Mouse (Mus musculus) hindbrain, embryonic 16.5 days (tissue): ENCODE results near the gene Grip1. TPM values are rescaled to one million over a fixed set of nuclear protein-coding genes. Genes with fewer than 3 reads are reported as not detected.

Source experiments
- ATAC-seq: fragments of 200-750 bp; cut with Nextera tagmentation; 2 replicates; pipeline ENCODE4 v1.8.0; 2017; ENCODE audit warnings: moderate TSS enrichment, moderate library complexity
- H3K27ac ChIP-seq: fragments of 300-500 bp; sonication (generic); 2 replicates; pipeline ENCODE4 v1.5.1; 2014; ENCODE audit warnings: low read depth, mild to moderate bottlenecking, control low read depth, low read length, moderate library complexity
- H3K27me3 ChIP-seq: fragments of 300-500 bp; sonication (generic); replicated peaks from 2 replicates; pipeline ENCODE4 v1.6.1; 2014; ENCODE audit warnings: low read length; ENCODE audit not compliant: control insufficient read depth, insufficient read depth
- H3K36me3 ChIP-seq: fragments of 300-500 bp; sonication (generic); 2 replicates; pipeline ENCODE4 v1.6.1; 2014; ENCODE audit warnings: mild to moderate bottlenecking, low read length, moderate library complexity, mixed read lengths; ENCODE audit not compliant: control insufficient read depth, insufficient read depth
- H3K4me1 ChIP-seq: fragments of 300-500 bp; sonication (generic); 2 replicates; pipeline ENCODE4 v1.6.1; 2014; ENCODE audit warnings: low read depth, low read length; ENCODE audit not compliant: control insufficient read depth, insufficient read depth
- H3K4me2 ChIP-seq: fragments of 300-500 bp; sonication (generic); 2 replicates; pipeline ENCODE4 v1.6.1; 2014; ENCODE audit warnings: mild to moderate bottlenecking, low read length, control low read depth, moderate library complexity
- H3K4me3 ChIP-seq: fragments of 300-500 bp; sonication (generic); 2 replicates; pipeline ENCODE4 v1.5.1; 2014; ENCODE audit warnings: mild to moderate bottlenecking, low read length, control low read depth, moderate library complexity
- H3K9ac ChIP-seq: fragments of 300-500 bp; sonication (generic); 2 replicates; pipeline ENCODE4 v1.6.1; 2014; ENCODE audit warnings: low read depth, mild to moderate bottlenecking, control low read depth, low read length, moderate library complexity
- H3K9me3 ChIP-seq: fragments of 300-500 bp; sonication (generic); 2 replicates; pipeline ENCODE4 v1.6.1; 2014; ENCODE audit warnings: mild to moderate bottlenecking, low read length, moderate library complexity; ENCODE audit not compliant: control insufficient read depth
- WGBS: fragments of 180-500 bp; shearing (Covaris S2); extraction: QIAGEN DNeasy Blood & Tissue Kit; methylation state at CpG from one replicate; pipeline ENCODE4 v1.1.7; 2014; 5-methylcytosine and 5-hydroxymethylcytosine counted together
- polyA plus RNA-seq: library from polyadenylated mRNA; unstranded; fragments of >200 nt; fragmentation: Nextera tagmentation; extraction: Ambion mirVana; gene quantifications from 2 replicates; pipeline ENCODE4 v1.2.1, GENCODE M21; 2015

Grip1 gene
- polyA plus RNA-seq, 1 experiment from 2014 or later = 16.6 TPM

- no peak overlapping the region for H3K27ac ChIP-seq
- WGBS = 59% methylated on average over 9 of the region's 9 CpGs
- peaks cover 5% of the 10 kb centered on the region for H3K4me1 ChIP-seq
- no peak overlapping the region for H3K4me3 ChIP-seq
- H3K9me3 ChIP-seq = no peaks in the 10 kb centered on the region
- H3K4me2 ChIP-seq = no peak overlapping the region
- H3K27me3 ChIP-seq = no peaks in the 10 kb centered on the region
- H3K36me3 ChIP-seq = no peaks in the 10 kb centered on the region
- no peak for ATAC-seq
- no peak overlapping the region for H3K9ac ChIP-seq
Measured at GRCm38 (mm10) chr10:119723671-119724070, 270.0 kb downstream of the Grip1 start.

GRCm38 (mm10) chr10:119725363-119725762, 271.7 kb downstream of the Grip1 start:
- Histone ChIP-seq H3K4me2 (no peak overlapping the region), H3K4me1 (peaks cover 5% of the 10 kb centered on the region), H3K4me3 (no peak overlapping the region), H3K36me3 (no peaks in the 10 kb centered on the region), H3K9me3 (no peaks in the 10 kb centered on the region), H3K9ac (no peak overlapping the region), H3K27me3 (no peaks in the 10 kb centered on the region), H3K27ac (no peak overlapping the region)
- ATAC-seq = no peak
- 54% methylated on average over 5 of the region's 5 CpGs for WGBS

- H3K4me3 ChIP-seq = no peak overlapping the region
- H3K27ac ChIP-seq = no peak overlapping the region
- no peaks in the 10 kb centered on the region for H3K36me3 ChIP-seq
- H3K9me3 ChIP-seq = no peaks in the 10 kb centered on the region
- no peak overlapping the region for H3K4me2 ChIP-seq
- H3K27me3 ChIP-seq = no peaks in the 10 kb centered on the region
- peaks cover 5% of the 10 kb centered on the region for H3K4me1 ChIP-seq
- no peak for ATAC-seq
- 75% methylated on average over 7 of the region's 7 CpGs for WGBS
- no peak overlapping the region for H3K9ac ChIP-seq
Measured at GRCm38 (mm10) chr10:119725966-119726365, 272.3 kb downstream of the Grip1 start.

GRCm38 (mm10) chr10:119726921-119727320, 273.3 kb downstream of the Grip1 start:
- Histone ChIP-seq H3K27me3 (no peaks in the 10 kb centered on the region), H3K4me3 (no peak overlapping the region), H3K36me3 (no peaks in the 10 kb centered on the region), H3K9ac (no peak overlapping the region), H3K4me2 (no peak overlapping the region), H3K27ac (no peak overlapping the region), H3K9me3 (no peaks in the 10 kb centered on the region), H3K4me1 (peaks cover 5% of the 10 kb centered on the region)
- ATAC-seq = no peak
- WGBS = 87% methylated on average over 6 of the region's 6 CpGs

- no peak overlapping the region for H3K4me2 ChIP-seq
- H3K4me1 ChIP-seq = no peaks in the 10 kb centered on the region; the same call in none of the 2 replicates
- H3K36me3 ChIP-seq = no peaks in the 10 kb centered on the region
- H3K9ac ChIP-seq = no peak overlapping the region
- ATAC-seq = no peak
- no peak overlapping the region for H3K4me3 ChIP-seq
- H3K9me3 ChIP-seq = no peaks in the 10 kb centered on the region
- H3K27ac ChIP-seq = no peak overlapping the region
- no peaks in the 10 kb centered on the region for H3K27me3 ChIP-seq
- 62% methylated on average over 5 of the region's 5 CpGs for WGBS
Measured at GRCm38 (mm10) chr10:119730206-119730605, 276.6 kb downstream of the Grip1 start.

- Histone ChIP-seq H3K4me2 (no peak overlapping the region), H3K9ac (no peak overlapping the region), H3K4me1 (no peaks in the 10 kb centered on the region; the same call in 1 of the 2 replicates), H3K9me3 (no peaks in the 10 kb centered on the region), H3K27ac (no peak overlapping the region), H3K27me3 (no peaks in the 10 kb centered on the region), H3K4me3 (no peak overlapping the region), H3K36me3 (no peaks in the 10 kb centered on the region)
- 59% methylated on average over 19 of the region's 19 CpGs for WGBS
- peak; percentile 57; the same call in 1 of the 2 replicates for ATAC-seq
Measured at GRCm38 (mm10) chr10:119735011-119735992, 281.7 kb downstream of the Grip1 start.

GRCm38 (mm10) chr10:119739466-119739865, 285.8 kb downstream of the Grip1 start:
- Histone ChIP-seq H3K9ac (no peak overlapping the region), H3K4me3 (no peak overlapping the region), H3K27me3 (no peaks in the 10 kb centered on the region), H3K9me3 (no peaks in the 10 kb centered on the region), H3K4me2 (no peak overlapping the region), H3K4me1 (no peaks in the 10 kb centered on the region; the same call in 1 of the 2 replicates), H3K27ac (no peak overlapping the region), H3K36me3 (no peaks in the 10 kb centered on the region)
- WGBS = 84% methylated on average over 7 of the region's 7 CpGs
- no peak for ATAC-seq

GRCm38 (mm10) chr10:119742722-119743121, 289.1 kb downstream of the Grip1 start:
- no peaks in the 10 kb centered on the region for H3K9me3 ChIP-seq

GRCm38 (mm10) chr10:119752361-119752798, 298.8 kb downstream of the Grip1 start:
- no peaks in the 10 kb centered on the region for H3K27me3 ChIP-seq
- H3K27ac ChIP-seq = no peak overlapping the region
- ATAC-seq = no peak
- no peaks in the 10 kb centered on the region for H3K4me1 ChIP-seq
- no peak overlapping the region for H3K4me3 ChIP-seq
- no peaks in the 10 kb centered on the region for H3K9me3 ChIP-seq
- H3K4me2 ChIP-seq = no peak overlapping the region
- no peaks in the 10 kb centered on the region for H3K36me3 ChIP-seq
- no peak overlapping the region for H3K9ac ChIP-seq
- WGBS = 82% methylated on average over 6 of the region's 6 CpGs

More at GRCm38 (mm10) chr10:119742722-119743121, 289.1 kb downstream of the Grip1 start:
- Histone ChIP-seq H3K4me1 (no peaks in the 10 kb centered on the region), H3K27ac (no peak overlapping the region), H3K4me2 (no peak overlapping the region), H3K9ac (no peak overlapping the region), H3K36me3 (no peaks in the 10 kb centered on the region), H3K27me3 (no peaks in the 10 kb centered on the region), H3K4me3 (no peak overlapping the region)
- 83% methylated on average over 8 of the region's 8 CpGs for WGBS
- no peak for ATAC-seq
